Mouse (Mus musculus) CH12F3 (cell line): ENCODE data around the gene Mvb12b.

Experiments
- in situ Hi-C: fragments of 300-500 bp; cut with MboI; formaldehyde crosslinking; loops from 2 replicates; pipeline ENCODE4 v1.14.3; 2020; ENCODE audit warnings: low sequenced_read_pairs

The Mvb12b gene

DNA sequence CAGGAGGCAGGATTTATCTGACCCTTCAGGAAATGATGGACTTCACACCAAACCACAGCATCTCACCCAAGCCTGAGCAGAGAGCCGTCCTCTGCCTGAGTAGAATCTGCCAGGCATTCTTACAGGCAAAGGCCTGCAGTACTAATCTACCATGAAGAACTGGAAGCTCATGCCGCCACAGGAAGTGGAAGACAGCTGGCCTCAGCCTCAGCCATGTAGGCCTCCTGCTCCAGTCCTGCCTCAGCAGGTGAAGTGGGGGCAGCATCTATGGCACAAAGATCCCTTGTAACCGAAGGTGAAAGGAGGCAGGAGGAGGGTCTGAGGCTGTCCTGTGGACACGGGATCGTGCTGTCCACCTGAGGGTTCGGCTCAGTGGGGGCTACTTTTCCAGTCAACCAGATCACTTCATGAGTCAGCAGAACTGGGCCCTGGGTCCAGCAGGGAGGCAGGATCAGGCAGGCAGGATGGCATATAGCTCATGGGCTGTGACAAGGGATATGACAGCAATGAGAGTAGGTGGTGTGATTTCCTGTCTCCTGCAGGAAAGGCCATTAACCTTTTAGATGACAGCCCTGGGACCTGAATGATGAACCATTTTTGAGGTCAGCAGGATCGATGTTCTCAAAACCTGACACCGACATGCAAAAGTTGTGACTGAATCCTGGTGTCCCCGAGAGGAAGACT lies 69.9 kb downstream of the Mvb12b start:
- in situ Hi-C loops, result no loop called here

DNA sequence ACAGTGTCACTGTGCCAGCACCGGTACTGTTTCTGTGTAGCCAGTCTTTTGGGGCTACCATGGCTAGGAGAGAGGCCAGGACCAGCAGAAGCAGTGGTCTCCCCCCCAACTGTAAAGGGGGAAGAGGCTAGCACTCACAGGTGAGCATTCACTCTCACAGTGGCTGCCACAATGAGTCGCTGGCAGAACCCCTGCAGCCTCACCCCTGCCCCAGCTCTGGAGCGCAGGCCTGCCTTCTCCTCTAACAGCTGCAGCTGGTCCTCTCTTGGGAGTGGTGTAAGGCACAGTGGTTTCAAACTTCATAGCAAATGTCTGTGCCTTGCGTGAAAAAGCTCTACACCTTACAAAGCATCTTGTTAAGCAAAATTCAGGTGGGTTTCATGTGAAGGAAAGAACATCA lies 70.7 kb downstream of the Mvb12b start:
- in situ Hi-C loops, result no loop called here

DNA sequence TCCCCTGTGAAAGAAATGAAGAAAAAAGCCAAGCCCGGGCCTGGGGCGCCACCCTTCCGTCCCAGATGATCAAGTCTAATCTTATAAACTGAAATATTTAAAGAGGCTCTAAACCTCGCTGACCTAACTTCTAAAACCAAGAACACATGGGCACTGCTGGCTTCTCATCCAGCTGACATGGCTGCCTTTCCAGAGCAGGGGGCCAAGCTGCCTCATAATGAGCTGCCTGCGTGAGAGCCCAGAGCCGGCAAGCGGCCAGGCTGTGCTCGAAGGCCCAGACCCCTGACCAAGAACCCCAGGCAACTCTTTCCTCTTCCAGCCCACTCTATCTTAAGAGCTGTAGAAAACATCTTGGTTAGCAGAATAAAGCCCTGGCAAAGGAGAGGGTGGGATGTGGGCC lies 73.2 kb downstream of the Mvb12b start:
- in situ Hi-C loops, result no loop called here

DNA sequence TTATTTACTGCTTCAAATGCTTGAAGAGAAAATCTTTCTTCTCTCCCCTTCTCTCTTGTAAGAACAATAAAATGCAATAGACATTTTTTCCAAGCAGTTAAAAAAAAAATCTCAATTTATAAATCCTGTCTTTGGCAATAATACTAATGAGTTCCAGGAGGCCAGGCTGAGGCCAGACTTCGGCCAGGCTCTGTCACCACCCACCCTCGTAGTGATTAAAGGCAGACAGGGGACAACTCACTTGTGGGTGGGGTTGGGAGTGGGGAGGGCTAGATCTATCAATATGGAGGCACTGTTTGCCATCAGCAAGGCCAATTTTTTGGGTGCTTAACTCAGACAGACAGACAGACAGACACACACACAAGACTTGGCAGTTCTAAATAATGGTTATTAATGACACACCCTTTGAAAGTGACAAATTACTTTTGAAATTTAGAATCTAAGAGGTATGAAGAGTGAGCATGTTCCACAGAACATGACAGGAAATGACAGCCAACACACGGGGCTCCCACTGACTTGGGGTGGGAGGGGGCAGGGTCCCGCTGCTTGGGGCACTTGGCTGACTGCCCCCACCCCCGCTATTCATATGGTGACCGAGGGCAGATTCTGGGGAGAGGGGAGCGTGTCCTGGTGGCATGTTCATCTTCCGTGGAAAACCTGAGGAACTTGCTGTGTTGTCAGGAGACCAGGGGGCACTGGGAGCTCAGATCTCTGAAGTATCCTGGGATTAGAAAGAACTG lies 74.1 kb downstream of the Mvb12b start:
- in situ Hi-C loops, result no loop called here

DNA sequence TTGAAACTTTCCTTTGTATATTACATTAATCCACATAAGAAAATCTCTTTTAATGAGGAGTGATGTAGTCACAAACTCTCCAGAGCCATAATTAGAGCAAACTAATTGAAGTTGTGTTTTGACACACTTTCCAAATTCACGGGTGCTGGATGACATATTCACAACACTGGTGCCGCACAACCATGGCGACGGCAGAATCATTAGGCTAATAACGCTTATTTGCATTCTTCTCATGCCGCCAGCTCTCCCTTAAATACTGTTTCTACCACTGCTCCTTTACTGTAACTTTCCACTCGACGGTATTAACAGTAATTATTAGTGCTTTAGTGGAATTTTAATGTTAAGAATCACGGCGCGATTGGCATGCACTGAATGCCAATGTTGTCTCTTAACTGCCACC lies 74.8 kb downstream of the Mvb12b start:
- in situ Hi-C loops, result no loop called here

DNA sequence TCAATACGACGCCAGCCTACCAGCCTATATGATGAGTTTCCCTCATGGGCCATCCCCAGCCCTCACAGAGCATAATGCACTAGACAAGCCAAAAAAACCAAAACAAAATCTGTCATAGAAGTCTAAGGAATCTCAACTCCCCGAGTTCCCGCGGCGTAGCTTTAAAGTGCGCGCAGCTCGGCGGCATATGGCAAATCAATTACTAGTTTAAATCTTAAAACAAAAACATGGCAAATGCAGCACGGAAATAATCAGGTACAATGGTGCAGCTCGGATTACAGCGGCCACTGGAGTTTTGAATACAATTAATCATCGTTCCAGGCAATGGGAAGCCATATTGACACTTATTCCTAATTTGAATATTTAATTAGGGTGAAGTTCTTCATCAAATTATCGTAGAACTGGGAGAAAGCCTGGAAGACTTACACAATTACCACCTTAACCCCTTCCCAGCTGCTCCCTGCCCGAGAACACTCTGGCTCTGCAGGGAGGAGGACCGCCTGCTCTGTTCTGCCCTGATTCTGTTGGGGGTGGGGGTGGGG lies 76.3 kb downstream of the Mvb12b start:
- in situ Hi-C loops, result no loop called here

DNA sequence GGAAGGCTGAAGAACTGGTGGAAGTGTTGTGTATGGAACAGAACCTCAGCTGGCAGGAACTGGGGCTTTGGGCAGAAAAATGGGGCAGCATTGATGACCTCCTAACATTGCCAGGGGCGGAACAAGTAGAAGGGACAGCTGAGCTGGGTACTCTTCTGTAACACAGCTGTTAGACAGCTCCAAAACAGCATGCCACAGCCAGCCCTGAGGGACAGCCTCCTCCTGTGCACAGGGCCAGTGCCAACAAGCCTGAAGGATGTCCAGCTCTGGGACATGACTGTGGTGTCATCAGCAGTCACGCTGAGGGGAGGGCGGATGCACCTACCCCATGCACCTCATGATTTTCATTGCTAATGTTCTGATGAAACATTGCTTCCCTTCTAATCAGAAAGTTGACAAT lies 78.7 kb downstream of the Mvb12b start:
- in situ Hi-C loops, result no loop called here

DNA sequence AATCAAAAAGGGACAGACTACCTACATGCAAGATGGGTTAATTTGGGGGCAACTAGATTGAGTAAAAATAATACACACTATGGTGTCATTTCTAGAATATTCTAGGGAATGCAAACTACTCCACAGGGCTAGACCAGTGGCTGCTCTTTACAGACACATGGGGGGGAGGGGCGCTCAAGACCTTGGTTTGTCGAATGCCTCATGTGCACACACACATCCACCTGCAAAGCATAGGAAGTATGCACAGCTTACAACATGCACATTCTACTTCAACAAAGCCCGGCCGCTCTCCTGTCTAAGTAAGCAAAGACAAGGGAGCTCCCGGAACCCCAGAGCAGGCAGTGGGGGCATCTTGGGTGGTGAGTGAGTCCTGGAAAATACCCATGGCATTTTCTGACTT lies 79.7 kb downstream of the Mvb12b start:
- in situ Hi-C loops, result no loop called here

DNA sequence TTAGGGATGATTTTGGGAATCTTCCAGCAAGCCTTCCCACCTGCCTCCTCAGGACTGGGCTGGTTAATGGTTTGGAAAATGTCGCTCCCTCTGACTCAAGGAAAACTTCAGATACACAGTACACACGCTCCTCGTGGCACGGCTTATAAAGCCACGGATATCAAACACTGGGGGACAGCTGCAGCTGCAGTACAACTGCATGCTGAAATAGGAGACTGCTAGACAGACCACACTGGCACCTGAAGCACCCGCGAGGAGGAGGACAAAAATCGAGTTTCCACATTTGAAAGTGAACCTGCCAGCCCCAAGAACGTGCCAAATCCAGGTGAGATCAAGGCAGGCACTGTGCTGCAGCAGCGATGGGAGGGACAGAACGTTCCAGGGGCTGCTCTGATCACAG lies 82.1 kb downstream of the Mvb12b start:
- in situ Hi-C loops, result no loop called here

DNA sequence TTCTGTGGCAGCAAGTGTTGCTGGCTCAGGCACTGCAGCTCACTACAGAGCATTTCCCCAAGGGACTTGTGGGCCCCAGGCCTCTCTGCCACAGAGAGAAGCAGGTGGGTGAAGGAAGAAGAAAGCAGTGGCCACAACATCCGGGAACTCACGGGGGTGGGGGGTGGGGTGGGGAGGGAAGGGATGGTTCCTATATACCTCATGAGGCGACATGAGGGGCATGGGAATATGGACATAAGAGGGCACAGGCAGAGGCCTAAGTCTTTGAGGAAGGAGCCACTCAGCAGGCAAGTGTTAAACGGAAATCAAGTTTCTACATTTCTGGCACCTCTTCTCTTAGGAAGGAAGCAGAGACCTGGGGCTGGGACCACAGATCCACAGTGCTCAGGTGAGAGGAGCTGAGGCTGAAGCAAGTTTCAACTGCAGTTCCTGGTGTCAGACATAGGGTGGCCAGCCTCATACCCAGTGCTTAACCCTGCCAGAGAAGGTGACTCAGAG lies 84.0 kb downstream of the Mvb12b start:
- in situ Hi-C loops, result no loop called here

DNA sequence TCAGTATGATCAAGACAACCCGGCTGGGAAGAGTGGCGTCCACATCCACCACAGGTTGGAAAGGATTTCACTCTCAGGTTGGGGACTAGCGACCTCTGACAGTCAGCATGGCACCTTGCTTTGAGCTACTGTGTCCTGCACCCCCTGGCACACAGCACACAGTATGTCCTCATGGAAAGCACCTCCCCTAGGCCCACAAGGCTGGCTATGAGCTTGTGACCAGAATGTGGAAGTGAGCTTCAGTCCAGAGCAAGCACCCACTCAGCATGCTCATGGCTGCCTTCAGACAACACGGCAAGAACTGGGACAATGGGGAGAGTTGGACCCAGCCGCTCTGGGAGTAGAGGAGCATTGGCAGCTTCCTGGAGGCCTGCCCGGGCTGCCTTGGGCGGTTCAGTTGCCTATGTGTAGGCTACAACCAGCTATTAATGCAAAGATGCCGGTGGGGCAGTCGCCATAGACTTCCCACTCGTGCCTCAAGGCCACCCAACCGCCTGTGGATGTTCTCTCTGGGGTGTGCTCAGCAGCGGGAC lies 84.6 kb downstream of the Mvb12b start:
- in situ Hi-C loops, result no loop called here

DNA sequence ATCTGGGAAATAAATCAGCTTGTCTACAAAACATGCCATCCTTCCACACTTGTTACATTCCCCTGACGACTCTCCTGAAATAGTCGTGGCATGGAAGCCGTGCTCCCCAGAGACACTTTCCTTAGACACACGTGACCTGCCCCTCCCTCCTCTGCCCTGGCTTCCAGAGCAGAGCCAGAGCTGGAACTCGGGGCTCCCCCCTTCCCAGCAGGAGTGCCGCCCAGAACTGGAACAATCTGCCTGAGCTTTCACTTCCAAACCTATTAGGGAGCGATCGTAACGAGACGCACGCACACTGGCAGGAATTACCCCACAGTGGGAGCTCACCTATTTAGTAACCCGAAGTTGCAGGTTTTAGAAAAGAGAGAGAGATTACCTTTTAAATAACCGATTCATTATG lies 86.0 kb downstream of the Mvb12b start:
- in situ Hi-C loops, result no loop called here

DNA sequence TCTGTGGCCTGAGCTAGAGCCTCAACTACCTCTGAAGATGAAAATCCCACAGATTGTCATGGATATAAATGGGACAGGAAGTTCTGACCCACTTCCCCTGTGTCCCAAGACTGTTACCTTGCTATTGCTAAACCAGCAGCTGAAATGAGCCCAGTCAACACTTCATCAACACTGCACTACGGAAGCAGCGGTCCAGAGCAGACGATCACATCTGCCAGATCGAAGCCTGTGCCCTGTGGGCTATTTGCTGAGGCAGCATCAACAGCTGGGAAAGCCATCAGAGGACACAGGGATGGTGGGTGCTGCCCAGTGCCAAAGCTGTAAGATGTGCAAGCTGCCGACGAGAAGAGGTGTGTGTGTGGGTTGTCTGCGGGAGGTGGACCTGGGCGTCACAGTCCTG lies 86.4 kb downstream of the Mvb12b start:
- in situ Hi-C loops, result no loop called here

DNA sequence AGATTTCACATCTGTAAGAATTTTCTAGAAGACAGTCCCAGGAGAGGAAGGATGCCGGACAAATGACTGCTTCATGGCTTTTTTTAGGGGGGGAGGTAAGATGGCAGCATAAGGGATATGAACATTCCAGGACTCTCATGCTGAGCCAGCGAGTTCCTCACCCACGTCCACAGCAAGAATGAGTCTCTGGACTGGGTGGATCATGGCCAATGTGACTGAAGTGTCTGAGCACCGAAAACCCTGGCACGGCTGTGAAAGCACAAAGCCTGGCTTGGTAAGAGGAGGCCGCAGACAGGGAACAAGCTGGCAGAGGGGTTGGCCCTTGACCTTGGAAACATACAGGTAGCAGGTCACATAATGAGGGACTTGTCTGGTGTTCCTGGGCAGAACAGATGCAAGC lies 87.5 kb downstream of the Mvb12b start:
- in situ Hi-C loops, result no loop called here

DNA sequence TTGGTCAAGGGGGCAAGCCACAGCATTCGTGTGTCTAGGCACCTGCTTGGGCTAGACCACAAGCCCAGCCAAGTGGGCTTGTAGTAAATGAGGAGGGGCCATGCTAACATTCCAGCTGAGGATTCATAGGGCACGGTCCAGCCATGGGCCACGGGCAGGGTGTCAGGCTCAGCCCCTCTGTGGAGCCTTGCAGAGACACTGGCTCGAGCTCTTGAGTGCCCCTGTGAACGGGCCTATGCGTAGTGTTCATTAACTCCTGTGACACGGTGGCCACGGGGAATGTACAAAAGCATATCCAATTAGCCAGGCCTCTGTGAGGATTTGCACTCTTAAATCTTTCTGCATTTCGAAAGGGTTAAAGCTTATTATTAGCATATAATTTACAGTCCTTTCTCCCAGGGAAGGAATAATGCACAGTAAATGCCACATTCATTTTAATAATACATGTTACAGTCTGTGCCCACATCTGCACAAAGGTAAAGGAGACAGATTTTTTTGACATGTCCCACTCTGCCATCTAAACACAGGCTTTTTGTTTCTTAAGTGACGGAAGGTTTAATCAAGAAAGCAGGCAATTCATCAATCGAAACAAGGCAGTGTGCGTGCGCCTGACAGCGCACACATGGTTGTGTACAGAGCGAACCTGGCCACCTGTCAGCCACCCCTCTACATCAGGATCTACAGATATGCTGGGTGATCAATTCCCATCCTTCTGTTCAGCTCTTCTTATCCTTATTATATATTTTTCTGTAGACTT lies 91.9 kb downstream of the Mvb12b start:
- in situ Hi-C loops, result no loop called here

DNA sequence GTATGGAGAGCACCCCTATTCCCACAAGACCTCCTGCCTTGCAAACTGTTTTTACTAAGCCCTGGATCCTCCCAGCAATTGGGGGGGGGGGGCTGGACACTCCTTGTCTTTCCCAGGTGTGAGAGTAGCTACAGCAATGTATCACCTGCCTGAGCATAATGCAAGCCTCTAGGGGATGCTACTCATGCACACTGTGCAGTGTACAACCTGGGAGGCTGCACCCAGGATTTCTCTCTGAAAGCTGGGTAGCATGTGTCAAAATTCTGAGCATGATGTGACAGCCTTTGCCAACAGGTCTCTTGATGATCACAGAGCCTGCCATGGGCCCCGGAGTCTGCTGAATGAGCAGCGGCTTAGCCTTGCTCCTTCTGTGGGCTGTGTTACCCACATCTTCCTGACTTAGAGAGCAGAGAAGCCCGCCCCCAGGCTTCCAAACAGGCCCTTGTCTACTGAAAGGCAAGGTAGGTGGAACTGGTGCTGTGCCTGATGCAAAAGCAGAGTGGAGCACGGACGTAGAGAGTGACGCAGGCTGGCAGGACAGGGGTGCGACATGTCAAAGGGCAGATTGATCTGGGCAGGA lies 92.7 kb downstream of the Mvb12b start:
- in situ Hi-C loops, result no loop called here

DNA sequence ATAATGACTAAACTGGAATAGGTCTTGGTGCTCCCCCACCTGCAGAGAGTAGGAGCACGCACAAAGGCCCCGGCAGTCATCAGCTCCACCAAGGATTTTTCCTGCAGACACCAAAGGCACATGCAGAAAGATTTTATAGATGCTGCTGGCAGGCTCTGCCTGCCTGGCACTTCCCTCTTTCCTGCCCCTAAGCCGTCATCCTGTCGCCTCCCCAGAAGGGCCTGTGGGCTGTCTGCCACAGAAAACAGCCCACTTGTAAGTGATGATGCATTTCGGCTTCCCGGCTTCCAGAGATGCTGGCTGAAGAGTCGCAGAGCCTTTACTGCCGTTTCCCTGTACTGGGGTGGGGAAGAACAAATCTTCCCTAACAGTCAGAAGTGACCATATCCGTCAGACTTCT lies 93.3 kb downstream of the Mvb12b start:
- in situ Hi-C loops, result no loop called here

DNA sequence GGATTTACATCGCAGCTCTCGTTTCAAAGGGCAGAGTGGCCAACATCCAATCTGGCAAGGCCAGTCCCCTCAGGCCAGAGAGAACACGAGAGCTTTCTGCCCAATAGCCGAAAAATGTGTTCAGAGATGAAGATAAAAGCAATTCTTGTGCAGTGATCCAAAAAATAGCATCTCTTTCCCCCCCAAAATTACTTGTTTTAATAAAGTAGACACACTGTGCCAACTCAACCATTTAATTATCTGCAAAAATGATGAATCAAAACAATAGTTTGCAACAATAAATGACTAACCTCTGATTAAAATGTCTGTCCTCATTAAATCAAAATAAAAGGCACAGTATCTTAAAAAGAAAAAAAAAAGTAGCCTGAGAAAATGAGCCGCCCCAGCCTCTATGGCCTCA lies 97.4 kb downstream of the Mvb12b start:
- in situ Hi-C loops, result no loop called here

DNA sequence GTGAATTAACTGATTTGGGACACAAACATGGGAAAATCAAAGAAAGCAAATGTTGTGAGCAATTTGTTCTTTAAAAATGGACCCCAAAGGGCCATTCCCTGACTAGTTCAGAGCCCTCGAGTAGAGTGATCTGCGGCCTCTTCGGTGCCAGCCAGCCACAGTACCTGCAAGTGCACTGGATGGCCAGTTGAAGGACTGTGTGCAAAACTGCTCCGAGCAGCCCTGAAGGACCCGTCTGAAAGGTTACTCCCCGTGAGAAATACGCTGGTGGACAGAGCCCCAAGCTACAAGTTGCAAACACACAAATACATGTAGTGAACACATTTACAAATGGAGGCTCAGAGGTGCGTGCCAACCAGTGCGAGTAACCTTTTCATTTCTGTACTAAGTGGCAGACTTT lies 98.0 kb downstream of the Mvb12b start:
- in situ Hi-C loops, result no loop called here

DNA sequence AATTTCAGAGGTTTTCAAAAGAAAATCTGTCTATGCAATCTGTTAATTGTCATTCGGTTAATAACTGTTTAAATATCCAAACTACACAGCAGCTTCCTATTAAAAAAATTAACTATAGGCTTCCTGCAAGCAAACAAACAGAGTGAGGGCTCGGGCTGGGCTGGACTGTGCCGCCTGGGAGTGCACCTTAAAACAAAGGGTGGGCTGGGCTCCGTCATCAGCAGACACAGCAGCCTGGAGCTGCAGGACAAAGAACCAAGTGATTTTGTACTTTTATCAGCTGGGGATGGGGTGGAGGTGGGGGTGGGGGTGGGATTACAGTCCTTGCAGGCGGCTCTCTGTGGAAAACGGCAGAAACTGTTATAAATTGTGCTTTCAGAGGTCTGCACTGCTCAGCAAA lies 98.5 kb downstream of the Mvb12b start:
- in situ Hi-C loops, result no loop called here

DNA sequence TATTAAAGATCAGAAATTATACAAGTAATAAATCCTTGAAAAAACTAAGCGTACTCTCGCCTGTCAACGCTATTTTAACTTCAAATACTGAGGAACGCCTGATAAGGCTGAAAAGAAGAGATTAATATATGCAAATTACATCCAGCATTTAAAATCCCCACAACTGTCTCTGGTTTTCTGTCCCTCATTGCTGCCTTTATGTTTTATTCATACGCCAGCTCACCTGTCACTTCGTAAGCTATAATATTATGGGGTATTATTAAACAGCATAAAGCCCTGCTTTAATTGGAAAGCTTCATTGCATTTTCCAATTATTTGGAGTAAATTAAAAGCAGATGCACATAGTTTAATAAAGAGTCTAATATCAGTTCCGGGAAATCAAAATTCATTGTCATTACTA lies 98.9 kb downstream of the Mvb12b start:
- in situ Hi-C loops, result no loop called here
